Comparison of ENCODE assay signal across 1 mouse cellular context in the genomic region with DNA sequence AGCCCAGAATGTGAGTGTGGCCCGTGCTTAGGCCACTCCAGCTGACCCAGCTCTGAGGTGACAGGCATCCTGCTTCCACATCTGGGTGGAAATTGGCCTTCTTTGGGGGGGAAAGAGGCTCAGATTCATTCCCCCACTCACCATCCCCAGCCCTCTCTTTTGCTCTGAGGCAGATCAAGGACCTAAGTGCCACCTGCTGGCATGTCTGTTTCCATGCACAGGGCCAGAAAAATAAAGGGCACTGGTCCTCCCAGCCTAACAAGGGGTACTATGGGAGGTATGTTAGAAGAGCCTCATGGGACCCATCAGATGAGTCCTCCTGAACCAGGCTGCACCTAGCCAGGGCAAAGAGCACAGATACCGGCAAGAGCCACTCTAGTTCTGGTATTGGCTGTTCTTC.
TF ChIP-seq lines count a peak whose summit lies in the region.

No protein-coding gene starts in this region.

TF ChIP-seq in CH12.LX, 34 proteins besides CTCF, POLR2A, EP300 and RAD21:
- TF ChIP-seq MAZ (IDR thresholded peaks at IDR 0.05; ENCODE audit: low read depth, low read length) (no peak), SMC3 (IDR thresholded peaks at IDR 0.05; ENCODE audit: low read depth, low read length) (peak; percentile 53), KAT2A (IDR thresholded peaks at IDR 0.05; ENCODE audit: insufficient replicate concordance, low read length) (no peak)
